Mouse (Mus musculus) ES-E14 (cell line): ENCODE results near the gene Ptprk.

Source experiments
- CHD2 ChIP-seq: IDR thresholded peaks from 2 replicates; pipeline ENCODE4 v1.6.1; 2014; ENCODE audit warnings: mild to moderate bottlenecking, low read depth, low read length, inconsistent platforms
- HCFC1 ChIP-seq: IDR thresholded peaks from 2 replicates; pipeline ENCODE4 v1.6.1; 2012; ENCODE audit warnings: low read length, inconsistent platforms, borderline replicate concordance; ENCODE audit not compliant: insufficient read depth

GRCm38 (mm10) chr10:28493271-28493861 is 418.7 kb downstream of the Ptprk start:
- TF ChIP-seq HCFC1 (no peak), CHD2 (no peak)
